Mouse (Mus musculus): ENCODE results near the gene 1700003F12Rik.

The 1700003F12Rik gene

GRCm38 (mm10) chr2:154546711-154547110 lies at the start of gene 1700003F12Rik:
1700003F12Rik (plus strand) TSS chr2:154547085.
- DNase-seq (ENCODE audit: low spot score) = no peak

- no peak for DNase-seq (ENCODE audit: low spot score)
These were observed 48.3 kb upstream of the 1700003F12Rik start for GRCm38 (mm10) chr2:154498571-154498970.

GRCm38 (mm10) chr2:154499717-154500247 lies 47.1 kb upstream of the 1700003F12Rik start:
- DNase-seq (ENCODE audit: low spot score) = no peak

GRCm38 (mm10) chr2:154500758-154501157 lies 46.1 kb upstream of the 1700003F12Rik start:
- DNase-seq (ENCODE audit: low spot score) = no peak

GRCm38 (mm10) chr2:154507076-154507475 lies 39.8 kb upstream of the 1700003F12Rik start:
- no peak for DNase-seq (ENCODE audit: low spot score)

- no peak for DNase-seq (ENCODE audit: low spot score)
These were observed 39.2 kb upstream of the 1700003F12Rik start for GRCm38 (mm10) chr2:154507566-154508283.

- no peak for DNase-seq (ENCODE audit: low spot score)
These were observed 38.4 kb upstream of the 1700003F12Rik start for GRCm38 (mm10) chr2:154508450-154508849.

GRCm38 (mm10) chr2:154510141-154510540 lies 36.7 kb upstream of the 1700003F12Rik start:
- DNase-seq (ENCODE audit: low spot score) = no peak

GRCm38 (mm10) chr2:154516944-154517343 lies 29.9 kb upstream of the 1700003F12Rik start:
- no peak for DNase-seq (ENCODE audit: low spot score)

GRCm38 (mm10) chr2:154517424-154517823 lies 29.5 kb upstream of the 1700003F12Rik start:
- DNase-seq (ENCODE audit: low spot score) = no peak

GRCm38 (mm10) chr2:154521449-154521848 lies 25.4 kb upstream of the 1700003F12Rik start:
- no peak for DNase-seq (ENCODE audit: low spot score)

- no peak for DNase-seq (ENCODE audit: low spot score)
These were observed 24.6 kb upstream of the 1700003F12Rik start for GRCm38 (mm10) chr2:154522334-154522733.

GRCm38 (mm10) chr2:154525285-154525684 lies 21.6 kb upstream of the 1700003F12Rik start:
- no peak for DNase-seq (ENCODE audit: low spot score)

GRCm38 (mm10) chr2:154526531-154526930 lies 20.4 kb upstream of the 1700003F12Rik start:
- DNase-seq (ENCODE audit: low spot score) = no peak

- no peak for DNase-seq (ENCODE audit: low spot score)
These were observed 14.0 kb upstream of the 1700003F12Rik start for GRCm38 (mm10) chr2:154532888-154533287.

- DNase-seq (ENCODE audit: low spot score) = no peak
These were observed 12.1 kb upstream of the 1700003F12Rik start for GRCm38 (mm10) chr2:154534704-154535270.

GRCm38 (mm10) chr2:154538310-154538709 lies 8.6 kb upstream of the 1700003F12Rik start:
- no peak for DNase-seq (ENCODE audit: low spot score)

- DNase-seq (ENCODE audit: low spot score) = peak; percentile 38
These were observed 8.2 kb upstream of the 1700003F12Rik start for GRCm38 (mm10) chr2:154538710-154539109.

GRCm38 (mm10) chr2:154539720-154540119 lies 7.2 kb upstream of the 1700003F12Rik start:
- DNase-seq (ENCODE audit: low spot score) = peak; percentile 73

GRCm38 (mm10) chr2:154541630-154542029 lies 5.3 kb upstream of the 1700003F12Rik start:
- no peak for DNase-seq (ENCODE audit: low spot score)

- no peak for DNase-seq (ENCODE audit: low spot score)
These were observed 3.1 kb upstream of the 1700003F12Rik start for GRCm38 (mm10) chr2:154543567-154544347.

GRCm38 (mm10) chr2:154548688-154549087 lies 1.8 kb downstream of the 1700003F12Rik start:
- DNase-seq (ENCODE audit: low spot score) = peak; percentile 72

Data from retina, embryonic 14.5 days (tissue).